Mouse (Mus musculus): ENCODE data around the gene Gramd1b.

DNA sequence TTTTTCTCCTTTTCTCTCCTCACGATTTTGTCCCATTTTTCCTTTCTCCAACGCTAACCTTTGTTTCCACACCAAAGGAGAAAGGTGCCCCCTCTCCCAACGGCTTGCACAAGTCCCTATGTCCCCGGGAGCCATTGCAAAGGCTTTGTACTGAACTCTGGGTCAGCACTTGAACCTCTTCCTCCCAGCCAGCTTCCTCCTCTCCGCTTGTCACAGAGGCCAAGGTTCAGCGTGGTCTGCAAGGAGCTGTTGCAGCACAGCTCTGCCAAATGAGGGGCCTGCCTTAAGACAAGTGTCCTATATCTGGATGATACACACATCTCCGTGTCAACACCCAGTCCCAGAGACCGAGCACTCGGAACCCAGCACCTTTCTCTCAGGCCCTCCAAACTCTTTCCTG, 130.3 kb downstream of the Gramd1b start:
- no peak for TF ChIP-seq GATA1 (IDR thresholded peaks at IDR 0.05; ENCODE audit: low read length)
- no peak for TF ChIP-seq TAL1 (IDR thresholded peaks at IDR 0.05; ENCODE audit: low read length)

Measured in erythroblast, embryonic 14.5 days (primary cell).